Mouse (Mus musculus) liver, adult (tissue): Measurements from ENCODE around the gene Rnf126.

ENCODE experiments used
- GATA4 ChIP-seq: IDR thresholded peaks from 2 replicates; pipeline ENCODE4 v1.6.1; 2014; ENCODE audit warnings: mild to moderate bottlenecking, low read length; ENCODE audit not compliant: insufficient replicate concordance

Gene Rnf126

DNA sequence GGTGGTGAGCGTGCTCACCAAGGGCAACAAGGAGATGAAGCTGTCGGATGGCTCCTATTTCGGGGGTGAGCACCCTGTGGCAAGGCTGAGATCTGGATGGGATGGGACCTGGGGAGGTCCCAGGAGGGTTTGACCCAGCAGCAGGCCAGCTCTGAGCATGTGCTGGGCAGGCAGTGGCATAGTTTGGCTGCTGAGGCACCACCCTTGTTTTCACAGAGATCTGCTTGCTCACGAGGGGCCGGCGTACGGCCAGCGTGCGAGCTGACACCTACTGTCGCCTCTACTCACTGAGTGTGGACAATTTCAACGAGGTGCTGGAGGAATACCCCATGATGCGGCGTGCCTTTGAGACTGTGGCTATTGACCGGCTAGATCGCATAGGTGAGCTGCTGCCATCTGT is 32.9 kb downstream of the Rnf126 start:
- TF ChIP-seq GATA4, result no peak

- no peak for TF ChIP-seq GATA4
Observed at GRCm38 (mm10) chr10:79732500-79732899, 34.3 kb downstream of the Rnf126 start.

DNA sequence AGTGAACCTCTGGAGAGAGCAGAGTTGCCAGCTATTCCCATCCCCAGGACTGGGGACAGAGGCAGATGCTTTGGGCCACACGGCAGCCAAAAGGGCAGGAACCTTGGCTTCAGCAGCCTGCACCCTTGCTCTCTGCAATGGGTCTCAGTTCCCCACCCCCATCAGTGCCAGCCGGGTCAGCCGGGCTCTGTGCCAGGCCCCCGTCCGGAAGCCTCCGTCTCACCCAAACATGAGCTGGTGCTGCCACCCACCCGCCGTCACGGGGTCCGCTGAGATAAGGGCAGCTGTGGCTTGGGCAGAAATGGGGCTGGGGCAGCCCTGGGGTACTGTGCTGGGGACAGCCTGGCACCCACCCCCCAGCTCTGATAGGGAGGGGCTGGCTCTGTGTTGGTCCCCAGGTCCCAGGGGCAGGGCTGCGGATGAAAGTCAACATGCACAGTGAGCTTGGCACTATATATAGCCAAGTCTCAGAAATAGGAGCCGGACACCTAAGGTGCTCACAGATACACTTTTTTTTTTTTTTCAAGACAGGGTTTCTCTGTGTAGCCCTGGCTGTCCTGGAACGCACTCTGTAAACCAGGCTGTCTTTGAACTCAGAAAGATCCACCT is 37.3 kb downstream of the Rnf126 start:
- no peak for TF ChIP-seq GATA4

- TF ChIP-seq GATA4, result no peak
Observed at GRCm38 (mm10) chr10:79728323-79729249, 38.2 kb downstream of the Rnf126 start.

DNA sequence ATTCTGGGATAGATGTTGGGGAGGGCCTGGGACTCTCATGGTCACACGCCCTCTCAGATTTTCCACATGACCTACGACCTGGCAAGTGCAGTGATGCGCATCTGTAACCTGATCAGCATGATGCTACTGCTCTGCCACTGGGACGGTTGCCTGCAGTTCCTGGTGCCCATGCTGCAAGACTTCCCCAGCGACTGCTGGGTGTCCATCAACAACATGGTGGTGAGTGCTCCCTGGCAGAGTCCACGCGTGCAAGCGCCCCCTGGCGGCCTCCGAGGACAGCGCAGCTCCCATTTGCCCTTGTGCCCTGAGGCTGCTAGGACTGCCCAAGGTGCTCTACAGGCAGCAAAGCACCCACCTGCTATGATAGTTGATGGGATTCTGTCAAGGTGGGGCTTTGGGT is 40.7 kb downstream of the Rnf126 start:
- no peak for TF ChIP-seq GATA4

- TF ChIP-seq GATA4, result no peak
Observed at GRCm38 (mm10) chr10:79723692-79724091, 43.1 kb downstream of the Rnf126 start.

GRCm38 (mm10) chr10:79723047-79723446 is 43.7 kb downstream of the Rnf126 start:
- TF ChIP-seq GATA4, result no peak

DNA sequence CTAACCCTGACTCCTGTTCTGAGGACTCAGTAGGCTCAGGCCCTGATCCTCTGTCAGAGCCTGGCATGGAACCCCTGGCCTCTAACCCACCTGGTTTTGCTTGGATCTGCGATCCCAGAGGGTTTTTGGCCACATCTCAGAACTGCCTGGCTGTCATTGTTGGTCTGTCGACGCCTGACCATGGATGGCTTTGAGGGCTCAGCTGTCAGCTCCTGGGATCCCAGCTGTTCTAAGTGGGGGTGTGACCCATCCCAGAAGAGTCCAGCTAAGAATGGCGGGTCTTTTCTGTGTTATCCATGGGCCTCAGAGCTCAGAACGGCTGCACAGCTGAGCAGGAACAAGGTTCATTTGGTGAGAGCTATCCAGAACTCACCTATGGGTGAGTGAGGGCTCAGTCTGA is 45.7 kb downstream of the Rnf126 start:
- TF ChIP-seq GATA4, result no peak

DNA sequence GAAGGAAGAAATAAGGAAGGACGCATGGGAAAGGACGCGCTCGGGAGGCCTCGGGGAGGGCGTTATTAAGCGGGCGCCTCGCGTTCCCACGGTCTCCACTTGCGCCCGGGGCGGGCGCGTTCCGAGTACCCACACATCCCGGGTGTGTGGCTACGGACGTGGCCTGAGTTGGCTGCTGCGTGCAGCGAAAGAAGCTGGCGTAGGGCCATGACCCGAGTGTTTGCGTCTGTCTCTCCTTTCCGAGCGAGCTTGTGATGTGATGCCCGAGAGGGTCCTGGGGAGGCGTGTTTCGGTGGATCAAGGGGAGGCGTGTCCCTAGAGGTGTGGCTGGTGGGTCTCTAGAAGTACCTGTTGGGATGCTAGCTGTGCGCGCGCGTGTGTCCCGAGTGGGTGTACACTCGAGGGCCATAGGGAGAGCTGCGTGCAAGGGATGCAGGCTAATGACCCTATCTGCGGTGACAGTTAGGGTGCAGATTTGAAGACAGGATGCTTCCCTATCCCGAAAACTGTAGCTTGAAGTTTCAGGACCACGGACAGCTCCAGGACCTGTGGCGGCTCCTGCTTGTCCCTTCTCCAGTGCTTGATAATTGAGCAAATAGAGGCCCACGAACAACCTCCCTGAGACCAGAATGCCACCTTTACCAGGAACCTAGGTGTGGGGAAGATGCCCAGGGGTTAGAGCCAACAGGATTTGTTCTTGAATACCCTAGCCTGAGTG is 49.0 kb downstream of the Rnf126 start:
- no peak for TF ChIP-seq GATA4

DNA sequence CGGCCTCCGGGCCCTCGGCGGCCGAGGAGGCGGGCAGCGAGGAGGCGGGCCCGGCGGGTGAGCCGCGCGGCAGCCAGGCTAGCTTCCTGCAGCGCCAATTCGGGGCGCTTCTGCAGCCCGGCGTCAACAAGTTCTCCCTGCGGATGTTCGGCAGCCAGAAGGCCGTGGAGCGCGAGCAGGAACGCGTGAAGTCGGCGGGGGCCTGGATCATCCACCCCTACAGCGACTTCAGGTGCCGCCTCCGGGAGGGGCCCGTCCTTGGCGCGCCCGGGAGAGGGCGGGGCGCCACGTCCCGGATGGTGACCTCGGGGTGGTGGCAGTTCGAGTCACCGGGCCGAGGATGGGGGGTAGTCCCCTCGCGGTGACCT is 49.8 kb downstream of the Rnf126 start:
- TF ChIP-seq GATA4, result no peak

DNA sequence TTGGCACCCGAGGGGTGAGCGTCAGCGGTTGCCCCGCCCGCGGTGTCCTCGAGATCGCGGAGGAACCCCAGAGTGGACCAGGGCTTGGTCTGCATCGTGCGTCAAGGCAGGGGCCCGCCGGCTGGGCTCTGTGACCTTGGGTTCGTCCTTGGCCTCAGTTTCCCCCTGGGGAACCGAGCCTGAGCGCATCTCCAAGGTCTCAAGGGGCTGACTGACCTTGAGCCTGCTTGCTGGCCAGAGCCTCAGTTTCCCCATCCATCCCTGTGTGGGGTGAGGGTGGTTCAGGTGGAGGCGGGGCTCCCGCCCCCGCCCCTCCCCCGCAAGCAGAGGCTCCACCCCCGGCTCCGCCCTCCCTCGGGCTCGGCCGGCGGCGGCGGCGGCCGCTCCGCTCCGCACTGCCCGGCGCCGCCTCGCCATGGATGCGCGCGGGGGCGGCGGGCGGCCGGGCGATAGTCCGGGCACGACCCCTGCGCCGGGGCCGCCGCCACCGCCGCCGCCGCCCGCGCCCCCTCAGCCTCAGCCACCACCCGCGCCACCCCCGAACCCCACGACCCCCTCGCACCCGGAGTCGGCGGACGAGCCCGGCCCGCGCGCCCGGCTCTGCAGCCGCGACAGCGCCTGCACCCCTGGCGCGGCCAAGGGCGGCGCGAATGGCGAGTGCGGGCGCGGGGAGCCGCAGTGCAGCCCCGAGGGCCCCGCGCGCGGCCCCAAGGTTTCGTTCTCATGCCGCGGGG is 50.3 kb downstream of the Rnf126 start, which contains the start of gene Hcn2:
Gene Hcn2 (plus strand): TSS at position 381 of the 734 bp plus-strand sequence.
- TF ChIP-seq GATA4, result no peak

DNA sequence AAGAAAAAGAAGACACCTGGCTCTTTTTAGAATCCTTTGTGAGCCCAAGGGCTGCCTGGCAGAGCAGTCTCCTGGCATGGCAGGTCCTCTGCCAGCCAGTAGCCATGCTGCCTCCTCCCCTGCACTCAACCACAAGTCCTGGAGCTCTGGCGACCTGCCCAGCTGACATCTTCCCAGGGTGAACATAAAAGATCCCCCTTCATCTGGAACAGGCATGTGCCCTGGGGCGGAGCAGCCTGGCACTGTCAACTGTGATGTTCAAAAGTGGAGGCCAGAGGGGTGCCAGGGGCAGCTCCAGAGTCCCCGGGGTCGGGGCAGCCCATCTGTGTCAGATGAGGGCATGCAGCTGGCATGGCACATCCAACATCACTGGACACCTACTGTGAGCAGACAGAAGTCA is 51.8 kb downstream of the Rnf126 start:
- no peak for TF ChIP-seq GATA4

DNA sequence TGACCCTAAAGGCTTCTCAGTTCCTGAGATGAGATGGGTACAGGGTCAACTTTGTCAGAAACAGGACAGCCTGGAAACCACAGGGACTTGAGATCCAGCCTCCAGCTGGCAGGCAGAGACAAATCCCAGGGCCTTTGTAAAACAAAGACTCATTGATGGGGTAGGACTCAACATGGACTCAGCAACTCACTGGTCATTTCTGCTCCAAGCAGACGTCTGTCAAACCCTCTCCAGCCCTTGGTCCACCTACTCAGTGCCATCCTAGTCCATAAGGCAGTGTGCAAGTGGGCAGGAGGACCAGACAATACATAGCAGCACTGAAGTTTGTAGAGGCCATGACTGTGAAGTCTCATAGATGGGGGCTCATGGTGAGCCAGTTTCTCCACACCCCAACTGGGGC is 53.6 kb downstream of the Rnf126 start:
- no peak for TF ChIP-seq GATA4

DNA sequence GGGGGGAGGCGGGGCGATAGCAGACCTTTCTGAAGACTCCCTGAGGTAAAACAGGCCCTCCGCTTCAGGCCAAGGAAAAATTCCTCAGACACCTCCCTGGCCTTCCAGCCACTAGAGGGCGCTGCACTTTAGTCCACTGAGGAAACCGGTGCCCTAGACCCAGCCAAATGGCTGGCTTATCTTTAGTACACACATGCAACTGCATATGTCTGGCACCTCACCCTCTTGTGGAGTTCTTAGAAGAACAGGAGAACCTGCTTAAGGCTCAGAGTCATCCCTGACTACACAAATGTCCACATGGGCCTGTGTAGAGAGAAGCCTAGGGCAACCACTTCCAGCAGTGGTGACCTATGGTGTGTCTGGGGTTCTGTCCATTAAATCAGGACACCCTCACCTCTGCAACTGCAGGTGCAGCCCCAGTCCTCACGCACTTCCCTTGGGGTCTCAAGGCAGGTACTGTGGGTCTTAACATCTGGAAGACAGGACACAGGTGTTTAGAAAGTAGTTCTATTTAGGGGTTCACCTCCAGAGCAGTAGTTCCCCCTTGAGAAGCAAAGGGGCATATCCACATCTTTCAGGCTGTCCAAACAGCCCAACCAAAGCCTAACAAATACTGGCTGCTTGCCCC is 54.1 kb downstream of the Rnf126 start:
- TF ChIP-seq GATA4, result no peak

DNA sequence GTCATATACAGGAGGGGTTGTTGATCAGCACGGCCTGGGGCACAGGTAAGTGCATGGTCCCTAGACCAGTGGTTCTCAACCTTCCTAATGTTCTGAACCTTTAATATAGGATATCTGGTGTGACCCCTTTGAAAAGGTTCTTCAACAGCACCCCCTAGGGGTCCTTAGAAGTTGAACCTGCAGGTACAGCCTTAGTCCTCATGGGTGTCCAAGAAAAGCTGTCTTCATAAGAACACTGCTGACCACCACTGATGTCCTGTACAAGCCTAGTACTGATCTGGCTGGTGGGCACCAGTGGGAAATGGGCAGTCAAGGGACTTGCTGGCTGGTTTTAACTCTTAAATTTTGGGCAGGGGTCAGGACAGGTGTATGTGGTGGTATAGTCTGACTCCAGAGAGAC is 54.7 kb downstream of the Rnf126 start:
- TF ChIP-seq GATA4, result no peak

DNA sequence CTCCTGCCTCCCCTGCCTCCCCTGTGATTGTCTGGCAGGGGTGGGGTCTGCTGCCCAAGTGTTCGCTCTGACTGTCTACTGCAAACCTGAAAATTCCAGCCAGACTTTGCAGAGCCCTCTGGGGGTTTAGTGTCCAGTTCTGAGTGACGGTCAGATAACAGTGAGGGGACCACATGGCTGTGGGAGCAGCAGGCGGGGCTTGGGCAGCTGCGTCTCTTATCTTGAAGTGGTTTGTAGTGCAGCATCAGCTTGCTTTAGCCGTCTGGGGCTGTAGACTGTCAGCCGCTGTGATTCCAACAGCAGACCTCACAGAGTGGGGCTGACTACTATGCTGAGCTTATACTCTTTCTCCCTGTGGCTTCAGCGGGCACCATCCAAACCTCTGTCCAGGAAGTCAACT is 57.4 kb downstream of the Rnf126 start:
- TF ChIP-seq GATA4, result no peak
